Mouse (Mus musculus) CH12.LX (cell line): Measurements from ENCODE around the gene Treml4. TPM values are rescaled to one million over a fixed set of nuclear protein-coding genes. Genes with fewer than 3 reads are reported as not detected.

ENCODE experiments used
- DNase-seq: peaks from one replicate; pipeline ENCODE4 v3.0.0-alpha.2; 2013; ENCODE audit errors: extremely low read depth
- H3K27ac ChIP-seq: 2 replicates; pipeline ENCODE4 v1.5.1; 2012; ENCODE audit warnings: low read depth, mild to moderate bottlenecking, control low read depth, moderate library complexity; ENCODE audit not compliant: insufficient read depth
- H3K27me3 ChIP-seq: replicated peaks from 2 replicates; pipeline ENCODE3; 2012; ENCODE audit warnings: inconsistent platforms
- H3K36me3 ChIP-seq, 2 experiments: replicated peaks in 1 of 2; 2 replicates each; pipeline versions ENCODE3 to v1.6.1; 2012; ENCODE audit warnings: inconsistent platforms in 1 of 2, low read length in 1 of 2, mild to moderate bottlenecking in 1 of 2, mixed read lengths in 1 of 2, moderate library complexity in 1 of 2; ENCODE audit not compliant: control insufficient read depth in 1 of 2, insufficient read depth in 1 of 2
- H3K4me1 ChIP-seq, 2 experiments: 2 replicates each; pipeline ENCODE4 v1.6.1; 2012; ENCODE audit warnings: inconsistent platforms in 1 of 2, moderate library complexity in 1 of 2; ENCODE audit not compliant: insufficient read depth in 2 of 2, control insufficient read depth in 1 of 2
- H3K4me2 ChIP-seq: 2 replicates; pipeline ENCODE4 v1.6.1; 2012; ENCODE audit warnings: low read depth, mild to moderate bottlenecking, control low read depth; ENCODE audit not compliant: poor library complexity, insufficient read depth, severe bottlenecking
- H3K4me3 ChIP-seq, 3 experiments: fragments of 150-350 bp in 1 of 3; sonication (generic) in 1 of 3; replicated peaks in 1 of 3; 2 replicates each; pipeline versions ENCODE3 to v1.5.1; 2011 to 2012; ENCODE audit warnings: low read depth in 2 of 3, low read length in 2 of 3, mild to moderate bottlenecking in 2 of 3, moderate library complexity in 2 of 3, control low read depth in 1 of 3, improper control_type of control experiment in 1 of 3, inconsistent platforms in 1 of 3, mixed read lengths in 1 of 3; ENCODE audit not compliant: poor library complexity in 1 of 3
- H3K79me2 ChIP-seq: replicated peaks from 2 replicates; pipeline ENCODE4 v1.6.1; 2012; ENCODE audit warnings: mild to moderate bottlenecking, moderate library complexity; ENCODE audit not compliant: control insufficient read depth, poor library complexity, insufficient read depth, severe bottlenecking; ENCODE audit errors: extremely low read depth
- H3K9ac ChIP-seq: 2 replicates; pipeline ENCODE4 v1.6.1; 2012; ENCODE audit warnings: low read depth, mild to moderate bottlenecking, control low read depth, moderate library complexity; ENCODE audit not compliant: insufficient read depth
- H3K9me3 ChIP-seq: replicated peaks from 2 replicates; pipeline ENCODE3; 2012; ENCODE audit warnings: low read length, inconsistent platforms, mixed read lengths
- BHLHE40 ChIP-seq: IDR thresholded peaks from 2 replicates; pipeline ENCODE4 v1.6.1; 2011; ENCODE audit warnings: mild to moderate bottlenecking, low read depth, low read length, improper control_type of control experiment
- CHD1 ChIP-seq: IDR thresholded peaks from 2 replicates; pipeline ENCODE4 v1.6.1; 2012; ENCODE audit warnings: low read depth, low read length, improper control_type of control experiment, inconsistent platforms
- CTCF ChIP-seq, 2 experiments: IDR thresholded peaks in 1 of 2; conservative IDR thresholded peaks in 1 of 2; 2 replicates each; pipeline ENCODE4 v1.5.1; 2011 to 2012; ENCODE audit warnings: low read depth in 2 of 2, low read length in 2 of 2, improper control_type of control experiment in 1 of 2, inconsistent platforms in 1 of 2, mild to moderate bottlenecking in 1 of 2, moderate library complexity in 1 of 2
- E2F4 ChIP-seq: IDR thresholded peaks from 2 replicates; pipeline ENCODE4 v1.6.1; 2011; ENCODE audit warnings: low read depth, low read length, improper control_type of control experiment; ENCODE audit not compliant: insufficient replicate concordance
- ELF1 ChIP-seq: IDR thresholded peaks from 2 replicates; pipeline ENCODE4 v1.6.1; 2014; ENCODE audit warnings: low read depth, mild to moderate bottlenecking, inconsistent platforms, low read length, improper control_type of control experiment
- ETS1 ChIP-seq: conservative IDR thresholded peaks from 2 replicates; pipeline ENCODE4 v1.6.1; 2012; ENCODE audit warnings: low read depth, mild to moderate bottlenecking, inconsistent platforms, low read length, improper control_type of control experiment, moderate library complexity
- HCFC1 ChIP-seq: IDR thresholded peaks from 2 replicates; pipeline ENCODE4 v1.6.1; 2012; ENCODE audit warnings: low read depth, mild to moderate bottlenecking, inconsistent platforms, low read length, improper control_type of control experiment
- IRF4 ChIP-seq: IDR thresholded peaks from 2 replicates; pipeline ENCODE4 v1.6.1; 2014; ENCODE audit warnings: low read depth, mild to moderate bottlenecking, inconsistent platforms, low read length, improper control_type of control experiment
- JUN ChIP-seq: IDR thresholded peaks from 2 replicates; pipeline ENCODE4 v1.6.1; 2011; ENCODE audit warnings: low read depth, mild to moderate bottlenecking, low read length, improper control_type of control experiment, moderate library complexity; ENCODE audit not compliant: insufficient read depth
- JUND ChIP-seq: conservative IDR thresholded peaks from 2 replicates; pipeline ENCODE4 v1.6.1; 2011; ENCODE audit warnings: low read depth, low read length, improper control_type of control experiment
- KAT2A ChIP-seq: IDR thresholded peaks from 2 replicates; pipeline ENCODE4 v1.6.1; 2012; ENCODE audit warnings: low read length, improper control_type of control experiment, inconsistent platforms; ENCODE audit not compliant: insufficient replicate concordance
- MAFK ChIP-seq: IDR thresholded peaks from 2 replicates; pipeline ENCODE4 v1.6.1; 2011; ENCODE audit warnings: low read length, improper control_type of control experiment; ENCODE audit not compliant: insufficient replicate concordance
- MAZ ChIP-seq: IDR thresholded peaks from 2 replicates; pipeline ENCODE4 v1.6.1; 2012; ENCODE audit warnings: low read depth, mild to moderate bottlenecking, inconsistent platforms, low read length, improper control_type of control experiment, moderate library complexity
- MEF2A ChIP-seq: IDR thresholded peaks from 2 replicates; pipeline ENCODE4 v1.6.1; 2014; ENCODE audit warnings: low read depth, mild to moderate bottlenecking, inconsistent platforms, low read length, improper control_type of control experiment, borderline replicate concordance
- MXI1 ChIP-seq: IDR thresholded peaks from 2 replicates; pipeline ENCODE4 v1.6.1; 2011; ENCODE audit warnings: mild to moderate bottlenecking, low read depth, low read length, improper control_type of control experiment
- MYC ChIP-seq: IDR thresholded peaks from 2 replicates; pipeline ENCODE4 v1.6.1; 2011; ENCODE audit warnings: low read depth, mild to moderate bottlenecking, improper control_type of control experiment, low read length
- PAX5 ChIP-seq: IDR thresholded peaks from 2 replicates; pipeline ENCODE4 v1.6.1; 2012; ENCODE audit warnings: low read length, inconsistent platforms, mixed read lengths
- POLR2A ChIP-seq: IDR thresholded peaks from 2 replicates; pipeline ENCODE4 v1.6.1; 2011; ENCODE audit warnings: low read depth, mild to moderate bottlenecking, improper control_type of control experiment, low read length
- RAD21 ChIP-seq: IDR thresholded peaks from 2 replicates; pipeline ENCODE4 v1.6.1; 2011; ENCODE audit warnings: low read depth, mild to moderate bottlenecking, low read length, improper control_type of control experiment, moderate library complexity
- SIN3A ChIP-seq: IDR thresholded peaks from 2 replicates; pipeline ENCODE4 v1.6.1; 2012; ENCODE audit warnings: low read length, improper control_type of control experiment, inconsistent platforms
- SMC3 ChIP-seq: IDR thresholded peaks from 2 replicates; pipeline ENCODE4 v1.6.1; 2011; ENCODE audit warnings: low read depth, low read length, improper control_type of control experiment
- TCF12 ChIP-seq: IDR thresholded peaks from 2 replicates; pipeline ENCODE4 v1.6.1; 2014; ENCODE audit warnings: low read depth, mild to moderate bottlenecking, inconsistent platforms, low read length, improper control_type of control experiment
- USF1 ChIP-seq: IDR thresholded peaks from 2 replicates; pipeline ENCODE4 v1.6.1; 2014; ENCODE audit warnings: low read depth, mild to moderate bottlenecking, inconsistent platforms, low read length, improper control_type of control experiment
- USF2 ChIP-seq: conservative IDR thresholded peaks from 2 replicates; pipeline ENCODE4 v1.6.1; 2011; ENCODE audit warnings: low read depth, low read length, improper control_type of control experiment
- ZMIZ1 ChIP-seq: IDR thresholded peaks from 2 replicates; pipeline ENCODE4 v1.6.1; 2012; ENCODE audit warnings: low read depth, mild to moderate bottlenecking, inconsistent platforms, low read length, improper control_type of control experiment
- dilution Hi-C: fragments of 300-500 bp; cut with MboI; formaldehyde crosslinking; loops from 2 replicates; pipeline ENCODE4 v1.14.3; 2020; ENCODE audit warnings: low sequenced_read_pairs; ENCODE audit not compliant: extremely low pct_unique_long_range_greater_than_20kb, extremely low pct_ligation_motif_present
- in situ Hi-C: fragments of 300-500 bp; cut with MboI; formaldehyde crosslinking; loops from 3 replicates; pipeline ENCODE4 v1.14.3; 2019; ENCODE audit warnings: low sequenced_read_pairs, low pct_ligation_motif_present, low pct_unique_long_range_greater_than_20kb, mixed read lengths
- polyA plus RNA-seq: library from polyadenylated mRNA; unstranded; fragments of >175 nt; gene quantifications from 2 replicates; pipeline ENCODE4 v1.2.1, GENCODE M21; 2012; ENCODE audit warnings: low read depth; ENCODE audit not compliant: insufficient read length
- total RNA-seq, 2 experiments: library from RNA; depleted of rRNA; stranded (reverse); fragments of 300-350 nt in 1 of 2; fragments of >200 nt in 1 of 2; gene quantifications; 2 replicates each; pipeline ENCODE4 v1.2.3; 2012 to 2014

Treml4 gene
- total and polyA plus RNA-seq, 3 experiments: 0.13 to 1.1 (median 0.55) TPM

- Histone ChIP-seq H3K4me3 (peak within 1 kb of the TSS; percentile 39 to 58 (median 55)), H3K9ac (0 out of 2 replicates have a peak within 1 kb of the TSS, but pooled peaks have one; percentile 10), H3K27me3 (no peaks in the 10 kb centered on the region), H3K4me1 (peaks cover 18 to 54% of the 10 kb centered on the region in 2 experiments), H3K4me2 (peak within 1 kb of the TSS; percentile 33), H3K36me3 (peaks cover 0 to 19% of the 10 kb centered on the region in 2 experiments), H3K79me2 (no peaks in the 10 kb centered on the region), H3K9me3 (peaks cover 5% of the 10 kb centered on the region), H3K27ac (0 out of 2 replicates have a peak within 1 kb of the TSS, but pooled peaks have one; percentile 25)
- dilution Hi-C loops (no loop called here), in situ Hi-C loops (loop anchor here (25.0 kb wide), 1 partner anchor 187 kb away; no protein-coding TSS in a partner anchor)
- DNase-seq: peak; percentile 37
- TF ChIP-seq TCF12 (no peak), E2F4 (no peak)
Observed at GRCm38 (mm10) chr17:48299203-48299602, 35.1 kb downstream of the Treml4 start, which contains the start of gene Treml2. Treml2 (plus strand) TSS chr17:48299498.

DNA sequence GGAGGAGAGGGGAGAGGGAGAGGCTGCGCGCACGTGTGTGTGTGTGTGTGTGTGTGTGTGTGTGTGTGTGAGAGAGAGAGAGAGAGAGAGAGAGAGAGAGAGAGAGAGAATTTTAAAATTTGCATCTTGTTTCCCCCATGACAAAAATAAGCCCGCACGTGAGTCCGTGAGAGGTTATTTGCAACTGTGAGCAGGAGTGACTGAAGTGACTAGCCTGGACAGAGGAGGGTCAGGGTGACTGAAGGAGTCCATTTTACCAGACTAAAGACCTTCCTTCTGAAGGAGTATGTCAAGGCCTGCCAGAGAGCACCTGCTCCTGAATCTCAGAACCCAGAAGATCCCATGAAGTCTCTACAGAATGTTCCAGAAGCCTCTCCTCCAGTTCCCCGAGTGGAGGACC lies 35.7 kb downstream of the Treml4 start:
- in situ Hi-C loops: loop anchor here (25.0 kb wide), 1 partner anchor 187 kb away; no protein-coding TSS in a partner anchor
- no peak overlapping the region for H3K9ac ChIP-seq
- H3K27ac ChIP-seq: no peak overlapping the region
- peak; percentile 97 for TF ChIP-seq BHLHE40
- no peak for TF ChIP-seq PAX5
- peak; percentile 50 for TF ChIP-seq ETS1
- TF ChIP-seq CTCF (conservative IDR thresholded peaks at IDR 0.05 in 1 of 2, IDR thresholded peaks at IDR 0.05 in 1 of 2; ENCODE audit: low read depth in 2 of 2, low read length in 2 of 2): no peak
- peak; percentile 83 for TF ChIP-seq MEF2A
- TF ChIP-seq, all 38 proteins: peak for 3
- Histone ChIP-seq H3K36me3 (peaks cover 0 to 22% of the 10 kb centered on the region in 2 experiments), H3K4me2 (peak overlapping the region; percentile 33), H3K27me3 (no peaks in the 10 kb centered on the region), H3K9me3 (peaks cover 5% of the 10 kb centered on the region), H3K4me3 (peak overlapping the region in 2 of 3 experiments; percentile 55 to 58), H3K4me1 (peaks cover 15 to 50% of the 10 kb centered on the region in 2 experiments), H3K79me2 (no peaks in the 10 kb centered on the region)
- dilution Hi-C loops: no loop called here
- DNase-seq: peak; percentile 71

GRCm38 (mm10) chr17:48300199-48300598 lies 36.1 kb downstream of the Treml4 start:
- H3K4me1 ChIP-seq: peaks cover 15 to 49% of the 10 kb centered on the region in 2 experiments
- peak overlapping the region; percentile 39 to 58 (median 55) for H3K4me3 ChIP-seq
- DNase-seq: peak; percentile 79
- dilution Hi-C loops (no loop called here), in situ Hi-C loops (no loop called here)
- H3K27ac ChIP-seq: 0 out of 2 replicates have a peak overlapping the region, but pooled peaks have one; percentile 25
- H3K4me2 ChIP-seq: peak overlapping the region; percentile 33
- no peaks in the 10 kb centered on the region for H3K27me3 ChIP-seq
- H3K9me3 ChIP-seq: peaks cover 5% of the 10 kb centered on the region
- H3K9ac ChIP-seq: 0 out of 2 replicates have a peak overlapping the region, but pooled peaks have one; percentile 10
- H3K79me2 ChIP-seq: no peaks in the 10 kb centered on the region
- peaks cover 0 to 24% of the 10 kb centered on the region in 2 experiments for H3K36me3 ChIP-seq
- no peak for TF ChIP-seq SMC3
- TF ChIP-seq POLR2A: no peak
- TF ChIP-seq CHD1: no peak
- no peak for TF ChIP-seq KAT2A
- TF ChIP-seq ELF1: no peak
- TF ChIP-seq HCFC1: no peak; the same call in 1 of the 2 replicates
- TF ChIP-seq MYC: no peak
- no peak for TF ChIP-seq RAD21
- TF ChIP-seq JUN: no peak
- no peak; the same call in 1 of the 2 replicates for TF ChIP-seq MAZ
- no peak for TF ChIP-seq MXI1
- no peak for TF ChIP-seq USF2
- peak; percentile 74 for TF ChIP-seq BHLHE40
- TF ChIP-seq USF1: no peak
- TF ChIP-seq IRF4: peak; percentile 58; the same call in 1 of the 2 replicates
- no peak for TF ChIP-seq MAFK
- TF ChIP-seq CTCF (conservative IDR thresholded peaks at IDR 0.05 in 1 of 2, IDR thresholded peaks at IDR 0.05 in 1 of 2; ENCODE audit: low read depth in 2 of 2, low read length in 2 of 2): 0 out of 4 replicates have a peak, but pooled peaks of 1 of the 2 experiments have one; percentile 7
- TF ChIP-seq JUND: no peak
- no peak; the same call in 1 of the 2 replicates for TF ChIP-seq SIN3A
- no peak for TF ChIP-seq ZMIZ1
